Mouse (Mus musculus) forebrain, postnatal 0 days (tissue): ENCODE measurements around the gene Zfp536. TPM values are rescaled to one million over a fixed set of nuclear protein-coding genes. Genes with fewer than 3 reads are reported as not detected.

Experiments
- ATAC-seq: fragments of 200-750 bp; cut with Nextera tagmentation; 2 replicates; pipeline ENCODE4 v1.8.0; 2017; ENCODE audit warnings: mild to moderate bottlenecking, moderate library complexity
- DNase-seq: peaks from one replicate; pipeline ENCODE4 v3.0.0-alpha.2; 2015
- H3K27ac ChIP-seq: fragments of 300-500 bp; sonication (generic); 2 replicates; pipeline ENCODE4 v1.5.1; 2014; ENCODE audit warnings: low read depth, mild to moderate bottlenecking, antibody characterized with exemption, low read length, moderate library complexity, mixed read lengths
- H3K27me3 ChIP-seq: fragments of 300-500 bp; sonication (generic); 2 replicates; pipeline ENCODE4 v1.6.1; 2014; ENCODE audit warnings: mild to moderate bottlenecking, low read length, mixed read lengths; ENCODE audit not compliant: insufficient read depth
- H3K36me3 ChIP-seq: fragments of 300-500 bp; sonication (generic); 2 replicates; pipeline ENCODE4 v1.6.1; 2014; ENCODE audit warnings: mild to moderate bottlenecking, moderate library complexity; ENCODE audit not compliant: insufficient read depth
- H3K4me1 ChIP-seq: fragments of 300-500 bp; sonication (generic); 2 replicates; pipeline ENCODE4 v1.6.1; 2014; ENCODE audit warnings: antibody characterized with exemption; ENCODE audit not compliant: insufficient read depth
- H3K4me2 ChIP-seq: fragments of 300-500 bp; sonication (generic); 2 replicates; pipeline ENCODE4 v1.6.1; 2014; ENCODE audit warnings: low read depth, mild to moderate bottlenecking, moderate library complexity
- H3K4me3 ChIP-seq: fragments of 300-500 bp; sonication (generic); 2 replicates; pipeline ENCODE4 v1.5.1; 2014; ENCODE audit warnings: low read depth, low read length, mixed read lengths
- H3K9ac ChIP-seq: fragments of 300-500 bp; sonication (generic); 2 replicates; pipeline ENCODE4 v1.6.1; 2014; ENCODE audit warnings: mild to moderate bottlenecking
- H3K9me3 ChIP-seq: fragments of 300-500 bp; sonication (generic); 2 replicates; pipeline ENCODE4 v1.6.1; 2016; ENCODE audit warnings: low read length
- CTCF ChIP-seq: sonication (generic); IDR thresholded peaks from 2 replicates; pipeline ENCODE4 v1.5.1; 2016; ENCODE audit warnings: antibody characterized with exemption, control low read depth, low read depth
- WGBS: fragments of 180-500 bp; shearing (Covaris S2); extraction: QIAGEN DNeasy Blood & Tissue Kit; methylation state at CpG from one replicate; pipeline ENCODE4 v1.1.7; 2014; 5-methylcytosine and 5-hydroxymethylcytosine counted together
- polyA plus RNA-seq: library from polyadenylated mRNA; unstranded; fragments of >200 nt; fragmentation: Nextera tagmentation; extraction: Ambion mirVana; gene quantifications from 2 replicates; pipeline ENCODE4 v1.2.1, GENCODE M21; 2015
- total RNA-seq: library from RNA; depleted of rRNA; stranded (reverse); fragments of >200 nt; gene quantifications from 2 replicates; pipeline ENCODE4 v1.2.3, GENCODE M21; 2014

Gene Zfp536
- total and polyA plus RNA-seq, 2 experiments from 2014 or later, result 17.0 to 34.9 TPM

DNA sequence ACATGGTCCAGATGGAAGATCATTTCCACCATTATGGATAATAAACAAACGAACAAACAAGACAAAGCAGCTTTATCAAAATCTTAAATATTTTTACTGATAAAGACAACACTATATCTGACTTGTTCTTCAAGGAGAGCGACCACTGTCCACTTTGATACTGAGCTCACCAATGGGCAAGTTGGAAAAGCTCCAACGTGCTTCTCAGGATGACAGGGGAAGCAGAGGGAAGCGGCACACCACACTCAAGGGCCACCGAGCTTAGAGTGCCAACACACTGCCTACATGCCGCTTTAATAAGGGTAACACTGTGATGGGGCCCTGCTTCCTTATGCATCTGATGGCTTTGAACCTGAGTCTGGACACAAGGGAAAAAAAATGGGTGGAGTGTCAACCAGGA, 214.1 kb downstream of the Zfp536 start:
- Histone ChIP-seq H3K36me3 (no peaks in the 10 kb centered on the region), H3K9ac (no peak overlapping the region), H3K9me3 (no peaks in the 10 kb centered on the region), H3K4me2 (no peak overlapping the region), H3K4me3 (no peak overlapping the region), H3K27ac (no peak overlapping the region), H3K27me3 (no peaks in the 10 kb centered on the region), H3K4me1 (peaks cover 21% of the 10 kb centered on the region; the same call in 1 of the 2 replicates)
- WGBS, result 82% methylated on average over 6 of the region's 6 CpGs
- DNase-seq (no peak), ATAC-seq (no peak)
- TF ChIP-seq CTCF, result no peak

GRCm38 (mm10) chr7:37556811-37557210, 216.6 kb downstream of the Zfp536 start:
- Histone ChIP-seq H3K9ac (no peak overlapping the region), H3K4me3 (no peak overlapping the region), H3K9me3 (no peaks in the 10 kb centered on the region), H3K36me3 (no peaks in the 10 kb centered on the region), H3K27me3 (no peaks in the 10 kb centered on the region), H3K4me2 (no peak overlapping the region), H3K27ac (no peak overlapping the region), H3K4me1 (no peaks in the 10 kb centered on the region; the same call in 1 of the 2 replicates)
- no peak for DNase-seq
- 56% methylated on average over 1 of the region's 1 CpGs for WGBS
- TF ChIP-seq CTCF, result no peak
- ATAC-seq, result no peak

GRCm38 (mm10) chr7:37554405-37554804, 219.0 kb downstream of the Zfp536 start:
- H3K36me3 ChIP-seq, result no peaks in the 10 kb centered on the region
- WGBS, result 69% methylated on average over 5 of the region's 5 CpGs
- no peaks in the 10 kb centered on the region for H3K4me1 ChIP-seq
- H3K9me3 ChIP-seq, result no peaks in the 10 kb centered on the region
- no peak overlapping the region for H3K27ac ChIP-seq
- TF ChIP-seq CTCF, result no peak
- no peak for DNase-seq
- no peaks in the 10 kb centered on the region for H3K27me3 ChIP-seq
- no peak for ATAC-seq
- H3K4me3 ChIP-seq, result no peak overlapping the region
- no peak overlapping the region for H3K4me2 ChIP-seq
- H3K9ac ChIP-seq, result no peak overlapping the region

GRCm38 (mm10) chr7:37553646-37554045, 219.8 kb downstream of the Zfp536 start:
- no peak for ATAC-seq
- H3K36me3 ChIP-seq, result no peaks in the 10 kb centered on the region
- no peak overlapping the region for H3K4me3 ChIP-seq
- H3K9me3 ChIP-seq, result no peaks in the 10 kb centered on the region
- 26% methylated on average over 3 of the region's 3 CpGs for WGBS
- no peaks in the 10 kb centered on the region for H3K27me3 ChIP-seq
- no peak overlapping the region for H3K4me2 ChIP-seq
- no peaks in the 10 kb centered on the region for H3K4me1 ChIP-seq
- TF ChIP-seq CTCF, result no peak
- H3K27ac ChIP-seq, result no peak overlapping the region
- no peak overlapping the region for H3K9ac ChIP-seq
- DNase-seq, result no peak

GRCm38 (mm10) chr7:37552384-37552783, 221.1 kb downstream of the Zfp536 start:
- WGBS, result 70% methylated on average over 3 of the region's 3 CpGs
- ATAC-seq, result no peak
- TF ChIP-seq CTCF, result no peak

DNA sequence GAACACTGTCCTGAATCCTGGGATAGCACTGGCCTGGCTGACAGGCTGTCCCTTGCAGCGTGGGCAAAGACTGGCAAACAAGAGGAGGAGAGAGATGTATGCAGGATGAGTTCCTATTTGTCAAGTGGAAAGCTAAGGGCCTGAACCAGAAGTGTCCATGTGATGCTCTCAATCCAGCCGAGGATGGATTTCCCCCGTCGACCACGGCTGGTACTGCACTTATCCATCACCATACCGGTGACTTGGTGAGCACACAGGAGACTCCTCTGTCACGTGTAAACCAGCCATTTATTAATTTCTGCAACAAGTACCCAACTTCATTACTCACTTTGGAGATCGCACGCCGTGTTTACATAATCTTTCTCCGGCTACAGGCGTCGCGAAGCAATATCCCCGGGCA, 224.6 kb downstream of the Zfp536 start:
- Histone ChIP-seq H3K27me3 (no peaks in the 10 kb centered on the region), H3K4me2 (no peak overlapping the region), H3K4me1 (no peaks in the 10 kb centered on the region), H3K9ac (no peak overlapping the region), H3K4me3 (no peak overlapping the region), H3K27ac (no peak overlapping the region), H3K36me3 (no peaks in the 10 kb centered on the region), H3K9me3 (no peaks in the 10 kb centered on the region)
- DNase-seq (no peak), ATAC-seq (no peak; the same call in 1 of the 2 replicates)
- TF ChIP-seq CTCF, result peak; percentile 39
- 75% methylated on average over 15 of the region's 15 CpGs for WGBS

More at GRCm38 (mm10) chr7:37552384-37552783, 221.1 kb downstream of the Zfp536 start:
- no peak overlapping the region for H3K4me2 ChIP-seq
- no peak overlapping the region for H3K4me3 ChIP-seq
- H3K36me3 ChIP-seq, result no peaks in the 10 kb centered on the region
- no peak for DNase-seq
- no peaks in the 10 kb centered on the region for H3K9me3 ChIP-seq
- H3K27me3 ChIP-seq, result no peaks in the 10 kb centered on the region
- H3K27ac ChIP-seq, result no peak overlapping the region
- H3K9ac ChIP-seq, result no peak overlapping the region
- no peaks in the 10 kb centered on the region for H3K4me1 ChIP-seq

DNA sequence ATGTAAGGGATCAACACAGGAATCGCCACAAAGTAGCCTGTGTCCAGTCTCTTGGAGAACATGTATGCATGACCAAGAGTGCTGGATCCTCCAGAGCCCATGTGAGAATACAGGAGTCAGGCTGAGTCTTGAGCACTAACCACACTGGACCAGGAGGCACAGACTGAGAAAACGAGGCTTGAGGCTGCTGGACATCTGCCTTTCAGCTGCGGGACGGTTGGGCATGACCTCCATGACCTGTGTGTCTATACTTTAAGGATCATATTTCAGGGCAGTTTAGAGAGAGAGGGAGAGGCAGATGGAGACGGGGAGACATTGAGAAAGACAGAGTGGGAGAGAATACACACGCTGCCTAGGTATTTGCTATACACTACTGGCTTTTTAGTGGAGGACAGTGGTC, 229.4 kb downstream of the Zfp536 start:
- no peaks in the 10 kb centered on the region for H3K27me3 ChIP-seq
- no peaks in the 10 kb centered on the region for H3K9me3 ChIP-seq
- no peak for ATAC-seq
- no peaks in the 10 kb centered on the region for H3K4me1 ChIP-seq
- no peak overlapping the region for H3K4me3 ChIP-seq
- TF ChIP-seq CTCF, result no peak
- 56% methylated on average over 6 of the region's 6 CpGs for WGBS
- no peak overlapping the region for H3K27ac ChIP-seq
- H3K4me2 ChIP-seq, result no peak overlapping the region
- DNase-seq, result no peak
- H3K9ac ChIP-seq, result no peak overlapping the region
- no peaks in the 10 kb centered on the region for H3K36me3 ChIP-seq

- no peak for DNase-seq
- WGBS, result 94% methylated on average over 7 of the region's 7 CpGs
- Histone ChIP-seq H3K9me3 (no peaks in the 10 kb centered on the region), H3K4me3 (no peak overlapping the region), H3K4me1 (no peaks in the 10 kb centered on the region), H3K4me2 (no peak overlapping the region), H3K36me3 (no peaks in the 10 kb centered on the region), H3K27ac (no peak overlapping the region), H3K27me3 (no peaks in the 10 kb centered on the region), H3K9ac (no peak overlapping the region)
- ATAC-seq, result no peak
- no peak for TF ChIP-seq CTCF
These were observed 230.5 kb downstream of the Zfp536 start for GRCm38 (mm10) chr7:37542951-37543350.
